In genomic region chr19:31529890-31530289, GRCm38 (mm10) we compare ENCODE assay signal across 23 mouse cellular contexts.
A peak's percentile ranks its signal among the peaks of the same experiment; 100 is the strongest.
DNase-seq lines count a peak whose midpoint lies in the region; ATAC-seq and TF ChIP-seq lines count a peak whose summit lies in the region.
"Had no signal": no experiment of that assay in that cellular context is flagged by ENCODE, and none has a peak within 500 bp of the region (broad histone marks: within the 10 kb centered on the region; RNA-seq: fewer than 3 reads in every experiment).

No protein-coding gene starts in this region.

- H3K27ac ChIP-seq in kidney, embryonic 14.5 days (ENCODE audit: low read depth, low read length): no peak overlapping the region; the same call in 1 of the 2 replicates
- peak overlapping the region; percentile 90 for H3K27ac ChIP-seq in embryonic fibroblast, embryonic 13.5 days (ENCODE audit: insufficient read depth, low read length)
- peak overlapping the region; percentile 42; the same call in 1 of the 2 replicates for H3K27ac ChIP-seq in kidney, postnatal 0 days
- no peak overlapping the region for H3K27ac ChIP-seq in midbrain, embryonic 13.5 days
- H3K27ac ChIP-seq: embryonic facial prominence, embryonic 10.5 days; forebrain, embryonic 10.5 days; heart, adult 2 months; heart, embryonic 15.5 days; hindbrain, embryonic 10.5 days; hindbrain, embryonic 14.5 days had no signal

- H3K9ac ChIP-seq in kidney, embryonic 14.5 days (ENCODE audit: low read depth, low read length): no peak overlapping the region
- no peak overlapping the region for H3K9ac ChIP-seq in kidney, postnatal 0 days (ENCODE audit: low read depth, low read length)
- no peak overlapping the region for H3K9ac ChIP-seq in midbrain, embryonic 13.5 days (replicated peaks)
- H3K9ac ChIP-seq: heart, embryonic 15.5 days; hindbrain, embryonic 14.5 days had no signal

- no peak for TF ChIP-seq POLR2A in embryonic fibroblast, embryonic 13.5 days (IDR thresholded peaks at IDR 0.05; ENCODE audit: low read depth, low read length)

- H3K36me3 ChIP-seq in kidney, embryonic 14.5 days (ENCODE audit: control insufficient read depth, insufficient read depth, low read length): no peaks in the 10 kb centered on the region
- H3K36me3 ChIP-seq in kidney, postnatal 0 days (ENCODE audit: insufficient read depth, low read length): no peaks in the 10 kb centered on the region
- no peaks in the 10 kb centered on the region for H3K36me3 ChIP-seq in midbrain, embryonic 13.5 days
- H3K36me3 ChIP-seq: embryonic facial prominence, embryonic 10.5 days; forebrain, embryonic 10.5 days; heart, embryonic 15.5 days; hindbrain, embryonic 10.5 days had no signal

- H3K27me3 ChIP-seq in kidney, embryonic 14.5 days (ENCODE audit: control insufficient read depth, insufficient read depth, low read length): no peaks in the 10 kb centered on the region
- no peaks in the 10 kb centered on the region for H3K27me3 ChIP-seq in kidney, postnatal 0 days (ENCODE audit: insufficient read depth, low read length)
- no peaks in the 10 kb centered on the region for H3K27me3 ChIP-seq in midbrain, embryonic 13.5 days
- H3K27me3 ChIP-seq: heart, embryonic 15.5 days had no signal

- DNase-seq in kidney, adult 11 months: peak; percentile 4
- DNase-seq in 416B (ENCODE audit: low read depth) (peak; percentile 31), MN1 (ENCODE audit: low spot score) (no peak)
- DNase-seq in kidney, postnatal 0 days (ENCODE audit: low spot score): peak; percentile 44
- no peak for DNase-seq in cerebellum, postnatal 14 days
- DNase-seq: cerebellum, adult 11-12 months; cerebellum, adult 9-10 months; cerebellum, postnatal 36 days; gastrocnemius, postnatal 14 days had no signal

- WGBS in kidney, embryonic 14.5 days: 37% methylated on average over 4 of the region's 4 CpGs
- WGBS in kidney, postnatal 0 days: 34% methylated on average over 4 of the region's 4 CpGs
- 88% methylated on average over 4 of the region's 4 CpGs for WGBS in midbrain, embryonic 13.5 days

- no peak overlapping the region for H3K4me2 ChIP-seq in kidney, embryonic 14.5 days (replicated peaks; ENCODE audit: low read depth, low read length)
- H3K4me2 ChIP-seq in kidney, postnatal 0 days (ENCODE audit: low read length): no peak overlapping the region
- no peak overlapping the region for H3K4me2 ChIP-seq in midbrain, embryonic 13.5 days (replicated peaks)
- H3K4me2 ChIP-seq: heart, embryonic 11.5 days; heart, embryonic 15.5 days; hindbrain, embryonic 14.5 days had no signal

- peaks cover 17% of the 10 kb centered on the region; the same call in 1 of the 2 replicates for H3K4me1 ChIP-seq in kidney, embryonic 14.5 days (ENCODE audit: control insufficient read depth, insufficient read depth, low read length)
- H3K4me1 ChIP-seq in embryonic fibroblast, embryonic 13.5 days (ENCODE audit: control insufficient read depth, insufficient read depth, low read length): peaks cover 18% of the 10 kb centered on the region
- H3K4me1 ChIP-seq in kidney, postnatal 0 days (replicated peaks; ENCODE audit: insufficient read depth, low read length): peaks cover 8% of the 10 kb centered on the region; the same call in 1 of the 2 replicates
- H3K4me1 ChIP-seq in midbrain, embryonic 13.5 days (replicated peaks): no peaks in the 10 kb centered on the region
- H3K4me1 ChIP-seq: heart, embryonic 15.5 days had no signal

- no peaks in the 10 kb centered on the region for H3K9me3 ChIP-seq in kidney, embryonic 14.5 days (ENCODE audit: control insufficient read depth, low read length)
- no peaks in the 10 kb centered on the region for H3K9me3 ChIP-seq in kidney, postnatal 0 days (replicated peaks; ENCODE audit: low read length)
- H3K9me3 ChIP-seq in midbrain, embryonic 13.5 days: no peaks in the 10 kb centered on the region
- H3K9me3 ChIP-seq: embryonic facial prominence, embryonic 10.5 days; forebrain, embryonic 10.5 days; heart, embryonic 15.5 days; hindbrain, embryonic 10.5 days had no signal

- no peak for TF ChIP-seq CTCF in embryonic fibroblast, embryonic 13.5 days (IDR thresholded peaks at IDR 0.05; ENCODE audit: borderline replicate concordance, insufficient read depth, low read length)
- TF ChIP-seq CTCF in kidney, postnatal 0 days (IDR thresholded peaks at IDR 0.05; ENCODE audit: low read depth): no peak

- H3K4me3 ChIP-seq in kidney, embryonic 14.5 days (ENCODE audit: low read length): no peak overlapping the region
- no peak overlapping the region for H3K4me3 ChIP-seq in embryonic fibroblast, embryonic 13.5 days (ENCODE audit: insufficient read depth, low read length)
- no peak overlapping the region for H3K4me3 ChIP-seq in kidney, postnatal 0 days (replicated peaks; ENCODE audit: low read depth, low read length)
- no peak overlapping the region for H3K4me3 ChIP-seq in midbrain, embryonic 13.5 days (replicated peaks)
- H3K4me3 ChIP-seq: embryonic facial prominence, embryonic 10.5 days; erythroblast, embryonic 14.5 days; forebrain, embryonic 10.5 days; heart, adult 2 months; heart, embryonic 15.5 days; hindbrain, embryonic 10.5 days had no signal

- ATAC-seq in kidney, embryonic 14.5 days (ENCODE audit: low FRiP score, low TSS enrichment): no peak
- ATAC-seq in kidney, postnatal 0 days (replicated peaks; ENCODE audit: low FRiP score, low read depth): no peak
- ATAC-seq in midbrain, embryonic 13.5 days: no peak
- ATAC-seq: activated CD4-positive, CD25-positive, alpha-beta regulatory T cell, adult 4 months; forebrain, embryonic 14.5 days; Patski had no signal

Comparison
In these comparisons a context has a peak if more than half of its experiments do, and no peak if none do; other contexts are left out.
1. H3K27ac ChIP-seq: peak in embryonic fibroblast, embryonic 13.5 days (single experiment) and kidney, postnatal 0 days (single experiment); none in kidney, embryonic 14.5 days (single experiment) and midbrain, embryonic 13.5 days (single experiment).
2. DNase-seq: peak in kidney, adult 11 months (single experiment), 416B (single experiment) and kidney, postnatal 0 days (single experiment); none in MN1 (single experiment) and cerebellum, postnatal 14 days (0 of 2).